Mouse (Mus musculus) heart, adult 2 months (tissue): ENCODE results near the gene Trim17. TPM values are rescaled to one million over a fixed set of nuclear protein-coding genes. Genes with fewer than 3 reads are reported as not detected.
"Not testable (repeated sequence)": the region's sequence is repeated elsewhere in the genome, so short reads cannot be mapped to it uniquely, and the experiment has no call there.

Experiments
- DNase-seq, 2 experiments: peaks; one replicate each; pipeline ENCODE4 v3.0.0; 2021
- H3K27ac ChIP-seq: fragments of 200-600 bp; 2 replicates; pipeline ENCODE4 v1.8.1; 2022
- H3K27me3 ChIP-seq: fragments of 200-500 bp; 2 replicates; pipeline ENCODE4 v1.6.1; 2012; ENCODE audit warnings: mild to moderate bottlenecking, low read length, inconsistent platforms, mixed read lengths; ENCODE audit not compliant: control insufficient read depth, insufficient read depth
- H3K36me3 ChIP-seq: fragments of 200-500 bp; 2 replicates; pipeline ENCODE4 v1.6.1; 2012; ENCODE audit warnings: low read length, inconsistent platforms; ENCODE audit not compliant: control insufficient read depth, insufficient read depth
- H3K4me1 ChIP-seq: fragments of 200-500 bp; 2 replicates; pipeline ENCODE4 v1.6.1; 2011; ENCODE audit warnings: low read length; ENCODE audit not compliant: control insufficient read depth, insufficient read depth
- H3K4me3 ChIP-seq: fragments of 200-600 bp; 2 replicates; pipeline ENCODE4 v1.8.1; 2022
- H3K79me2 ChIP-seq: fragments of 200-500 bp; replicated peaks from 2 replicates; pipeline ENCODE4 v1.6.1; 2012; ENCODE audit warnings: mild to moderate bottlenecking, inconsistent platforms, low read length, moderate library complexity, mixed read lengths; ENCODE audit not compliant: control insufficient read depth, insufficient read depth
- H3K9ac ChIP-seq: fragments of 200-500 bp; 2 replicates; pipeline ENCODE4 v1.6.1; 2012; ENCODE audit warnings: low read depth, mild to moderate bottlenecking, control low read depth, inconsistent platforms, low read length, mixed read lengths
- CTCF ChIP-seq: fragments of 200-600 bp; IDR thresholded peaks from 2 replicates; pipeline ENCODE4 v1.8.1; 2022; ENCODE audit warnings: antibody characterized with exemption, mild to moderate bottlenecking, moderate library complexity
- EP300 ChIP-seq: fragments of 200-500 bp; IDR thresholded peaks from 2 replicates; pipeline ENCODE4 v1.6.1; 2011; ENCODE audit warnings: low read depth, low read length, control low read depth; ENCODE audit not compliant: insufficient read depth
- POLR2A ChIP-seq: fragments of 200-500 bp; IDR thresholded peaks from 2 replicates; pipeline ENCODE4 v1.6.1; 2011; ENCODE audit warnings: mild to moderate bottlenecking, low read depth, low read length, control low read depth; ENCODE audit not compliant: insufficient read depth
- WGBS: fragments of 180-500 bp; shearing (Covaris S2); methylation state at CpG from one replicate; pipeline ENCODE4 v1.1.7; 2018; 5-methylcytosine and 5-hydroxymethylcytosine counted together
- intact Hi-C: fragments of 180-260 bp; cut with DNase I; formaldehyde crosslinking; loops from one replicate; pipeline ENCODE4 v1.15.1; 2025
- polyA plus RNA-seq: library from polyadenylated mRNA; depleted of rRNA; stranded (reverse); fragments of >200 nt; gene quantifications from 2 replicates; pipeline ENCODE4 v1.2.3, GENCODE M21; 2012
- total RNA-seq, 2 experiments: library from RNA; stranded (reverse); gene quantifications; 2 replicates each; pipeline ENCODE4 v1.2.3; 2021

Gene Trim17
- total and polyA plus RNA-seq, 3 experiments = 0.07 to 0.37 TPM; not detected in 1

DNA sequence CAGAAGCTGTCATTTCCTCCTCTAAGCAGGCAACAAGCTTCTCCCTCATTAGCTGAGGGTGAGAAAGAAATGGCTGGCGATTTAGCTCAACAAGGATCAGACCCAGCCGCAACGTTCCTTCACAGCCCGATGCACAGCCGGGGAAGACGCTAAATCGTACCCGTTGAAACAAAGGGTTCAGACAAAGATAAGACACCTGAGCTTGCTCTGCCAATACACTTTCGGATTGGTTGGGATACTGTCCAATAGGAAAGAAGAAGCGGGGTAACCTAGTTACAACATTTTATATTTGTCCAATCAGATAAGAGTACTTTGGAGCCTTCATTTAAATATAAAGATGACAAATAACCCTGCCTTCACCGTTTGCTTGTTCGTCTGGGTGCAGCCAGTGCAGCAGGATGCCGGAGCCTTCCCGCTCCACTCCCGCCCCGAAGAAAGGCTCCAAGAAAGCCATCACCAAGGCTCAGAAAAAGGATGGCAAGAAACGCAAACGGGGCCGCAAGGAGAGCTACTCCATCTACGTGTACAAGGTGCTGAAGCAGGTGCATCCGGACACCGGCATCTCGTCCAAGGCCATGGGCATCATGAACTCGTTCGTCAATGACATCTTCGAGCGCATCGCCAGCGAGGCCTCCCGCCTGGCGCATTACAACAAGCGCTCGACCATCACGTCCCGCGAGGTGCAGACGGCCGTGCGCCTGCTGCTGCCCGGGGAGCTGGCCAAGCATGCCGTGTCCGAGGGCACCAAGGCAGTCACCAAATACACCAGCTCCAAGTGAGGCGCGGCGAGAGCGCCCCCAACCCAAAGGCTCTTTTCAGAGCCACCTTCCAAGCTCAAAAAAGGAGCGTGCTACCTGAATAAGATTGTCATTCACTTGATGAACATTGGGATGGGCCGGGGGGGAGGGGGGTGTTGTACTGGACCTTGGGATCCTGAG is 5.7 kb upstream of the Trim17 start, which contains the start of gene Hist3h2ba:
Gene Hist3h2ba, plus strand, starts transcription at position 379 of the 938 bp plus-strand sequence.
- Histone ChIP-seq H3K4me3 (peak within 1 kb of the TSS; percentile 44), H3K27ac (peak within 1 kb of the TSS; percentile 24), H3K27me3 (0 out of 2 replicates have a peak, but pooled peaks cover 1% of the 10 kb centered on the region), H3K9ac (peak within 1 kb of the TSS; percentile 33), H3K79me2 (no peaks in the 10 kb centered on the region), H3K4me1 (peaks cover 1% of the 10 kb centered on the region; the same call in 1 of the 2 replicates), H3K36me3 (no peaks in the 10 kb centered on the region)
- TF ChIP-seq POLR2A (peak; percentile 79), EP300 (no peak), CTCF (no peak)
- intact Hi-C loops = no loop called here
- peak; percentile 56 to 61 for DNase-seq
- 1% methylated on average over 48 of the region's 48 CpGs for WGBS

DNA sequence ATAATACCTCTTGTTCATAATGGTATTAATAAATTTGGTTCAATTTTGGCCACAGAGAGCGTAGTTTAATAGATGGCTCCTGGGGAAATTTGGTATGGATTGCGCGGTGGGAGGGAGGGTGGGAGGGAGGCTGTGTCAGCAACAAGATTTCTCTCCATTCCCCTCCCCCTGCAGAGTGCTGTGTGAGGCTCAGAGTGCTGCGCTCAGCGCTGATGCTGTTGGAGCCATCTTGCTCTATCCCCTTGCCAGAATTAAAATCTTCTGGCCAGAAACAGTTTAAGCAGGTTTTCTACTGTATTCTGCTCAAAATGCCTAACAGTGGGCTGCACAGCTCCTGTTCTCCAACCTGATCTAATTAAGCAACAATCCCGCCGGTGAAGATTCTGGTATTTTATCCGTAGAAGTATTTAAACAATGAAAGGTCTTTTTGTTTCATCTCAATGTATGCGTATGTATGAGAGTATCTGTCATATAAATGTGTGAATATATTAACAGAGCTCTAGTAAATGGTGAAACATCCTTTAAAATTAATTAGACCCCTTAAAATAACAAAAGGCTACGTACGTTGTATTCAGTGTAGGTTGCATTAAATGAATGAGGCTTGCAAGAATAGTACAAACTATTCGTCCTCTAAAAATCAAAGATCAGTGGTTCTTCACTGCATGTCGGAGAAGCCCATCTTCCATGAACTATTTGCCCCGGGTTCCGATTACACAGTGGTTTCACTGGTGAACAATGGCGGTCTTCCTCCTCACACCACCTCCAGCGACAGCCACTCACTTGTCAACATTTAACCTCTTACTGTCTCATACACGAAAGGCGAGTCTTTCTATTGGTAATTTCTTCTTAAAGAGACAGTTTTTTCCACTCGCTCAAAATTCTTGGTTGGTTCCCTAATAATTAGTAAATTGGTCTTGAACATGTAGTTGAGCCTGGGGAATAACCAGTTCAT is 4.7 kb upstream of the Trim17 start:
- H3K79me2 ChIP-seq = no peaks in the 10 kb centered on the region
- TF ChIP-seq EP300 (no peak), CTCF (no peak), POLR2A (no peak)
- H3K4me1 ChIP-seq = peaks cover 1% of the 10 kb centered on the region; the same call in 1 of the 2 replicates
- H3K4me3 ChIP-seq = no peak overlapping the region
- WGBS = 42% methylated on average over 20 of the region's 20 CpGs
- DNase-seq = no peak
- 0 out of 2 replicates have a peak, but pooled peaks cover 1% of the 10 kb centered on the region for H3K27me3 ChIP-seq
- H3K27ac ChIP-seq = no peak overlapping the region
- intact Hi-C loops = no loop called here
- H3K9ac ChIP-seq = no peak overlapping the region
- H3K36me3 ChIP-seq = no peaks in the 10 kb centered on the region

DNA sequence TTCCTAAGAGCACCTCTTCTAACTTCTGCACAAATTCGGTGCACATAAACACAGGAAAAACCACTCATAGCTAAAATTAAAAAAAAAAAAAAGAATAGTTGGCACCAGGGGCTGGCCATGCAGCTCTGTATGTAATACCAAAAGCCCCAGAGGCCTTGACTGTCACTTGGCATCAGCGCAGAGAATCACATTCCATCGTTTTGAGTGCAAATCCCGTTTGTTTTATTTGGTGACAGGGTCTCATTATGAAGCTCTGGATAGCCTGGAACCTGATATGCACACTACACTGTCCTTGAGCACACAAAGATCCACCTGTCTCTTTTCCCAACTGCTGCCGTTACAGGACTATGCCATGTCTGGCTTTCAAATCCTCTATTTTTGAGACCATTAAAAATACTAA is 3.3 kb upstream of the Trim17 start:
- intact Hi-C loops = no loop called here

DNA sequence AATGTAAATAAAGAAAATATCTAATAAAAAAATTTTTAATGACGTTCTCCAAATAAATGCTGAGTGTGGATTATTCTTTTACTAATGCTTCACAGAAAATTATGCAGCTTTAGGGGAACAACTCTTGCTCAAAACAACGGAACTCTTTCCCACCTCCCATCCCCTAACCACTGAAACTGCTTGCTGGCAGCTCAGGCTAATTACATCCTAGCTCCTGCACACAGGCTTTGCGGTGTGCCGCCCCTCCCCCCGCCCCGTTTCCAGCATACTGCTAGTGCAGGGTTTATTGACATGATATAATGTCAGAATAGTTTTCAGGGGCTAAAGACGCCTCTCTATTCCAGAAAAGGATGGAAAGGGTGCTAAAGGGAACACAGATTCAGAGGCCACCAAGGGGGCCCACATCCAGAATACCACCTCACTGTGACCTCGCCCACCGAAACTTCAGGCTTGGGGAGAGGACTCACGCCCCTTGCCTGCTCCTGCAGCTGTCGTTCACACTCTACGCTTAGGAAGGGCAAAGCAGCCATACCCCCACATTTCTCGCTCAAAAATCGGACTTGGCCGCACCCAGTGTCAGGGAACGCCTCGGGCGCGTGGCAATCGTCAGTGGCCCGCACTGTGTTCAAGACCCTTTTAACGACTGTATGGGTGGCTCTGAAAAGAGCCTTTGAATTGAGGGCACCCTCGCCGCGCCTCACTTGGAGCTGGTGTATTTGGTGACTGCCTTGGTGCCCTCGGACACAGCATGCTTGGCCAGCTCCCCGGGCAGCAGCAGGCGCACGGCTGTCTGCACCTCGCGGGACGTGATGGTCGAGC is 925 bp upstream of the Trim17 start:
- 0 out of 2 replicates have a peak, but pooled peaks cover 1% of the 10 kb centered on the region for H3K27me3 ChIP-seq
- peak overlapping the region; percentile 89 for H3K4me3 ChIP-seq
- no peak for TF ChIP-seq EP300
- no peak for TF ChIP-seq POLR2A
- TF ChIP-seq CTCF = no peak
- peak overlapping the region; percentile 74 for H3K9ac ChIP-seq
- H3K27ac ChIP-seq = peak overlapping the region; percentile 99
- no peaks in the 10 kb centered on the region for H3K79me2 ChIP-seq
- peaks cover 9% of the 10 kb centered on the region for H3K4me1 ChIP-seq
- intact Hi-C loops = loop anchor here (2.0 kb wide), 2 partner anchors 15 to 25 kb away; partner anchors contain the start of gene Rnf187
- peaks cover 8% of the 10 kb centered on the region for H3K36me3 ChIP-seq
- DNase-seq = no peak
- 1% methylated on average over 33 of the region's 33 CpGs for WGBS

More for the DNA sequence above, 3.3 kb upstream of the Trim17 start:
- TF ChIP-seq POLR2A (no peak), EP300 (no peak), CTCF (no peak)
- peaks cover 3% of the 10 kb centered on the region for H3K36me3 ChIP-seq
- H3K27ac ChIP-seq = no peak overlapping the region
- 86% methylated on average over 5 of the region's 5 CpGs for WGBS
- H3K9ac ChIP-seq = no peak overlapping the region
- no peak overlapping the region for H3K4me3 ChIP-seq
- 0 out of 2 replicates have a peak, but pooled peaks cover 1% of the 10 kb centered on the region for H3K27me3 ChIP-seq
- peaks cover 1% of the 10 kb centered on the region; the same call in 1 of the 2 replicates for H3K4me1 ChIP-seq
- DNase-seq = no peak
- no peaks in the 10 kb centered on the region for H3K79me2 ChIP-seq

DNA sequence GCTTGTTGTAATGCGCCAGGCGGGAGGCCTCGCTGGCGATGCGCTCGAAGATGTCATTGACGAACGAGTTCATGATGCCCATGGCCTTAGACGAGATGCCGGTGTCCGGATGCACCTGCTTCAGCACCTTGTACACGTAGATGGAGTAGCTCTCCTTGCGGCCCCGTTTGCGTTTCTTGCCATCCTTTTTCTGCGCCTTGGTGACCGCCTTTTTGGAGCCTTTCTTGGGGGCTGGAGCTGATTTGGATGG is 390 bp upstream of the Trim17 start:
- not testable (repeated sequence) for H3K4me1 ChIP-seq, H3K27me3 ChIP-seq, H3K36me3 ChIP-seq, H3K79me2 ChIP-seq
- Histone ChIP-seq H3K4me3 (peak overlapping the region; percentile 89), H3K27ac (peak overlapping the region; percentile 99), H3K9ac (peak overlapping the region; percentile 74)
- peak in 1 of 2 experiments; percentile 76 for DNase-seq
- intact Hi-C loops = loop anchor here (2.0 kb wide), 1 partner anchor 25 kb away; no protein-coding TSS in a partner anchor
- under 1% methylated on average over 17 of the region's 17 CpGs for WGBS
